Mouse (Mus musculus) liver, embryonic 14.5 days (tissue): ENCODE results near the gene Eif2b2.

ENCODE experiments used
- CTCF ChIP-seq: IDR thresholded peaks from 2 replicates; pipeline ENCODE4 v1.5.1; 2016; ENCODE audit warnings: antibody characterized with exemption, low read depth, control low read depth
- EP300 ChIP-seq: IDR thresholded peaks from 2 replicates; pipeline ENCODE4 v1.6.1; 2016; ENCODE audit warnings: antibody characterized with exemption, low read depth

DNA sequence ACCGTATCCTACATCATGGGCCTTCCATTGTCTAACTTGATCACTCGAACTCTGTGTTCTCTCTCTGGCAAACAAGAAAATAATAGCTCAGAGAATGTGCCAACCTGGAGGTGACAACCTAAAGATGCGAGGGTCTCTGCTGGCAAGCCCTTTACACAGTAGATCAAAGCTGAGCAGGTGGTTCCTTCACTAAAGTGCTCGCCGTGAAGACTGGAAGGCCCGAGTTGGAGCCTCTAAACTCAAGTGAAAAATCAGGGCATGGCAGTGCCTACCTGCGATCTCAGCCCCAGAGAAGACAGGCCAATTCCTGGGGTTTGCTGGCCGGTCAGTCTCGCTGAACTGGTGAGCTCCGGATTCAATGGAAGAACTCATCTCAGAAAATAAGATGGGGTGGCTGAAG lies 26.1 kb upstream of the Eif2b2 start:
- TF ChIP-seq CTCF: no peak
- no peak for TF ChIP-seq EP300
